Mouse (Mus musculus) heart, embryonic 15.5 days (tissue): ENCODE results near the gene 4931422A03Rik. TPM values are rescaled to one million over a fixed set of nuclear protein-coding genes. Genes with fewer than 3 reads are reported as not detected.

Source experiments
- ATAC-seq: fragments of 200-750 bp; cut with Nextera tagmentation; replicated peaks from 2 replicates; pipeline ENCODE4 v1.8.0; 2017; ENCODE audit warnings: low read depth, moderate TSS enrichment; ENCODE audit not compliant: insufficient number of reproducible peaks, insufficient read depth, low FRiP score
- H3K27ac ChIP-seq: fragments of 300-500 bp; sonication (generic); 2 replicates; pipeline ENCODE4 v1.5.1; 2015; ENCODE audit warnings: mild to moderate bottlenecking, inconsistent platforms
- H3K27me3 ChIP-seq: fragments of 300-500 bp; sonication (generic); 2 replicates; pipeline ENCODE4 v1.6.1; 2015; ENCODE audit warnings: inconsistent platforms
- H3K36me3 ChIP-seq: fragments of 300-500 bp; sonication (generic); 2 replicates; pipeline ENCODE4 v1.6.1; 2015; ENCODE audit warnings: mild to moderate bottlenecking, inconsistent platforms
- H3K4me1 ChIP-seq: fragments of 300-500 bp; sonication (generic); replicated peaks from 2 replicates; pipeline ENCODE4 v1.6.1; 2015; ENCODE audit warnings: inconsistent platforms
- H3K4me2 ChIP-seq: fragments of 300-500 bp; sonication (generic); 2 replicates; pipeline ENCODE4 v1.6.1; 2015; ENCODE audit warnings: inconsistent platforms, mild to moderate bottlenecking, moderate library complexity
- H3K4me3 ChIP-seq: fragments of 300-500 bp; sonication (generic); 2 replicates; pipeline ENCODE4 v1.5.1; 2015; ENCODE audit warnings: mild to moderate bottlenecking, inconsistent platforms
- H3K9ac ChIP-seq: fragments of 300-500 bp; sonication (generic); 2 replicates; pipeline ENCODE4 v1.6.1; 2015; ENCODE audit warnings: mild to moderate bottlenecking, inconsistent platforms
- H3K9me3 ChIP-seq: fragments of 300-500 bp; sonication (generic); replicated peaks from 2 replicates; pipeline ENCODE4 v1.6.1; 2016; ENCODE audit warnings: inconsistent platforms
- WGBS: fragments of 180-500 bp; shearing (Covaris S2); methylation state at CpG from one replicate; pipeline ENCODE4 v1.1.7; 2015; ENCODE audit warnings: mixed read lengths; 5-methylcytosine and 5-hydroxymethylcytosine counted together
- polyA plus RNA-seq: library from polyadenylated mRNA; unstranded; fragments of >200 nt; fragmentation: Nextera tagmentation; extraction: Ambion mirVana; gene quantifications from 2 replicates; pipeline ENCODE4 v1.2.1, GENCODE M21; 2015

The 4931422A03Rik gene
- polyA plus RNA-seq, 1 experiment from 2014 or later, result 1.8 TPM

- ATAC-seq, result no peak
- no peaks in the 10 kb centered on the region for H3K9me3 ChIP-seq
- H3K36me3 ChIP-seq, result peaks cover 35% of the 10 kb centered on the region
- H3K4me3 ChIP-seq, result no peak overlapping the region
- H3K4me1 ChIP-seq, result no peaks in the 10 kb centered on the region
- WGBS, result 55% methylated on average over 5 of the region's 5 CpGs
- H3K4me2 ChIP-seq, result no peak overlapping the region
- no peaks in the 10 kb centered on the region for H3K27me3 ChIP-seq
- H3K9ac ChIP-seq, result no peak overlapping the region
- H3K27ac ChIP-seq, result no peak overlapping the region
Observed at GRCm38 (mm10) chr2:104043624-104044478, 15.7 kb upstream of the 4931422A03Rik start.

- 93% methylated on average over 15 of the region's 15 CpGs for WGBS
- no peak overlapping the region for H3K4me2 ChIP-seq
- H3K9ac ChIP-seq, result no peak overlapping the region
- H3K27me3 ChIP-seq, result no peaks in the 10 kb centered on the region
- no peak overlapping the region for H3K4me3 ChIP-seq
- no peaks in the 10 kb centered on the region for H3K9me3 ChIP-seq
- H3K27ac ChIP-seq, result no peak overlapping the region
- no peaks in the 10 kb centered on the region for H3K4me1 ChIP-seq
- peaks cover 37% of the 10 kb centered on the region for H3K36me3 ChIP-seq
- no peak for ATAC-seq
Observed at GRCm38 (mm10) chr2:104042766-104043165, 14.6 kb upstream of the 4931422A03Rik start.

GRCm38 (mm10) chr2:104041632-104042031 lies 13.5 kb upstream of the 4931422A03Rik start:
- 55% methylated on average over 5 of the region's 5 CpGs for WGBS
- Histone ChIP-seq H3K4me1 (no peaks in the 10 kb centered on the region), H3K9me3 (no peaks in the 10 kb centered on the region), H3K27ac (no peak overlapping the region), H3K4me2 (no peak overlapping the region), H3K36me3 (peaks cover 43% of the 10 kb centered on the region), H3K4me3 (no peak overlapping the region), H3K9ac (no peak overlapping the region), H3K27me3 (no peaks in the 10 kb centered on the region)
- no peak for ATAC-seq

DNA sequence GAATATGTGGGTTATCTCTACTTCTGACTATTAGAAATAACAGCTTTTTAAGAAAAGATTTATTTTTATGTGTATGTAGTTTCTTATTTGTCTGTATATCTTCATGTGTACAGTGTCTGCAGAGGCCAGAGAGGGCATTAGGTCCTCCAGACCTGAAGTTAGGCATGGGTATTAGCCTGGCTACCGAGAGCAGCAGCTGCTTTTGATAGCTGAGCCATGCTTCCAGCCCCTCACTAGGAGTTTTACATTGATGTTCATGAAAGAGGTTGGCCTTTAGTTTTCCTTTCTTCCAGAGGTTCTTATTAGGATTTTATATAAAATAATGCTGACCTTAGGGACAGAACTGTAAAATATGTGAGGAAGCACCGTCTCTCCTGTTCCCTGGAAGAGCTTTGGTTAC lies 10.1 kb upstream of the 4931422A03Rik start:
- peaks cover 42% of the 10 kb centered on the region for H3K36me3 ChIP-seq
- H3K4me1 ChIP-seq, result no peaks in the 10 kb centered on the region
- no peak overlapping the region for H3K4me3 ChIP-seq
- no peak overlapping the region for H3K9ac ChIP-seq
- no peak overlapping the region for H3K4me2 ChIP-seq
- no peak for ATAC-seq
- H3K27me3 ChIP-seq, result no peaks in the 10 kb centered on the region
- no peaks in the 10 kb centered on the region for H3K9me3 ChIP-seq
- no peak overlapping the region for H3K27ac ChIP-seq
- 80% methylated on average over 2 of the region's 2 CpGs for WGBS

DNA sequence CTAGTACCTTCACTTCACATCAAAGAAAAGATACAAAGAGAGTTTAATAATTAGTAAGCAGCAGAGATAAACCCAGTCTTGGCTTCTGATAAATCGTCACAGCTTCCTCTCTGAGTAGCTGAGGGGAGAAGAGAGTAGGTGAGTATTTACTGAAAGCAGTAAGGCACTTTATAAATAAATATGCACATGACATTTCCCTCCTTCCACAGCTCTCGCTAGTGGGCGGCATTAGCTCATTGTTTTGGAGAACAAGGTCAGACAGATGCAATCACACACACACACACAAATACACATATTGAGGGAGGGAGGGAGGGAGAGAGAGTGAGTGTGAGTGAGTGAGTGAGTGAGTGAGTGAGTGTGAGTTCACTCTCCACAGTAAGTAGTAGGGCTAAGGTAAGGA lies 8.2 kb upstream of the 4931422A03Rik start:
- Histone ChIP-seq H3K36me3 (peaks cover 39% of the 10 kb centered on the region), H3K4me2 (no peak overlapping the region), H3K27me3 (no peaks in the 10 kb centered on the region), H3K4me1 (no peaks in the 10 kb centered on the region), H3K9ac (no peak overlapping the region), H3K9me3 (no peaks in the 10 kb centered on the region), H3K27ac (no peak overlapping the region), H3K4me3 (no peak overlapping the region)
- 64% methylated on average over 3 of the region's 3 CpGs for WGBS
- no peak for ATAC-seq

- Histone ChIP-seq H3K4me1 (no peaks in the 10 kb centered on the region), H3K27me3 (no peaks in the 10 kb centered on the region), H3K36me3 (peaks cover 36% of the 10 kb centered on the region), H3K27ac (no peak overlapping the region), H3K4me3 (no peak overlapping the region), H3K9ac (no peak overlapping the region), H3K4me2 (no peak overlapping the region), H3K9me3 (no peaks in the 10 kb centered on the region)
- 57% methylated on average over 6 of the region's 6 CpGs for WGBS
- no peak for ATAC-seq
Observed at GRCm38 (mm10) chr2:104035595-104035994, 7.4 kb upstream of the 4931422A03Rik start.

DNA sequence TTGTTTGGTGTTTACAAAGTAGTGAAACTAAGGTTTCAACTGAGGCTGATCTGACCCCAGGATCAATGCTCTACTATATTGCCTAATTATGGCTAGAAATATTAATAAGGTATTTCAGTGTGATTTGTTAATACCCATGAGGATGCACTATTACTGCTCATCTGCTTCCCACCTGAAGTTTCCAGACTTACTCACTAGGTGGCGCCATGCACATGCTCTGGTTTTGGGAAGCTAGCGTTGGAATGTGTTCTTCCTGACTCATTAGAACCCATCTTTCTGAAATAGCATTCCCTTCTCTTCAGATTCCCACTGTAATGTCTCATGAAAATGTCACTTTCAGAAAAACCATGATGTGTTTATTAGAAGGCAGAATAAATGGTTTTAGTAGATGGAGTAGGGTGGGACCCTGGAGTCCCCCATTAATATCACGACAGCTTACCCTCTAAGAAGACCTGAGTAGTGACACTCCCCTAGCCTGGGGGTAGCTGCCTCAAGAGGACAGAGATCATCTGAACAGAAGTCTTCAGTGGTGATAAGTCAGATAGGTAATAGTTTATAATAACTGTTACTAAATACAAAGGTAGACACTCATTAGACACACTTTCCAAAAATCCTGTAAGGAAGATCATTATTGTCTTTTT lies 6.8 kb upstream of the 4931422A03Rik start:
- Histone ChIP-seq H3K27me3 (no peaks in the 10 kb centered on the region), H3K27ac (no peak overlapping the region), H3K4me2 (no peak overlapping the region), H3K9ac (no peak overlapping the region), H3K4me3 (no peak overlapping the region), H3K36me3 (peaks cover 32% of the 10 kb centered on the region), H3K4me1 (0 out of 2 replicates have a peak, but pooled peaks cover 3% of the 10 kb centered on the region), H3K9me3 (no peaks in the 10 kb centered on the region)
- ATAC-seq, result no peak
- 33% methylated on average over 3 of the region's 3 CpGs for WGBS

DNA sequence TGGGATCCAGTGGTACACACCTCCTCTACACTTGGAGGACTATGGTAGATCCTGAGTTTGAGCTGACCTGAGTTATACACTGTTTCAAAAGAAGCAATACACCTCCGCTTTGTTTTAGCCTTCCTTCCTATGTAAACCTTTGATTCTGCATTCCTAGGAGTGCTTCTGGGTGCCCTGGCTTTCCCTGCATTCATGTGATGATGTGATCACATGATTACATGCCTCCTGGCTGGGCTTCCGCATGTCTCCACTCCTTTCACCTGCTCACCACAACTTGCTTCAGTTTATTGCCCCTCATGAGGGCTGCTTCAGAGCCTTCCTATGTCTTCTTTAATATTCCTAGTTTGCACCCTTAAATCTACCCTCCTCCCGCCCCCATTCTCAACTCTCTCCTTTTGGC lies 3.9 kb upstream of the 4931422A03Rik start:
- H3K4me3 ChIP-seq, result no peak overlapping the region
- H3K9ac ChIP-seq, result no peak overlapping the region
- peaks cover 21% of the 10 kb centered on the region for H3K4me1 ChIP-seq
- no peaks in the 10 kb centered on the region for H3K27me3 ChIP-seq
- no peak for ATAC-seq
- no peaks in the 10 kb centered on the region for H3K9me3 ChIP-seq
- H3K4me2 ChIP-seq, result no peak overlapping the region
- no peak overlapping the region for H3K27ac ChIP-seq
- WGBS, result 84% methylated on average over 3 of the region's 3 CpGs
- peaks cover 17% of the 10 kb centered on the region for H3K36me3 ChIP-seq

DNA sequence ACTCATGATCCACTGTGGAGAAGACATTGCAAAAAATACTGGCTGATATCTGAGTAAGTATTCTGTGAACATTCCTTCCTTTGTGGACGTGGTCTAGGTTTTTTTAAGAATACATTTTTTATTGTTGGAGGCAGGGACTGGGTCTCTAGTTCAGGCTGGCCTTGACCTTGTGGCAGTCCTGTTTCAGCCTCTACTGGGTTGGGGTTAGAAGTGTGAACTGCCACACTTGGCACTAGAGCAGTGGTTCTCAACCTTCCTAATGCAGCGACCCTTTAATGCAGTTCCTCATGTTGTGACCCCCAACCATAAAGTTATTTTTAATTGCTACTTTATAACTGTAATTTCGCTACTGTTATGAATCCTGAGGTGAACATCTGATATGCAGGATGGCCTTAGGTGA lies 2.2 kb upstream of the 4931422A03Rik start:
- 77% methylated on average over 3 of the region's 3 CpGs for WGBS
- no peak for ATAC-seq

DNA sequence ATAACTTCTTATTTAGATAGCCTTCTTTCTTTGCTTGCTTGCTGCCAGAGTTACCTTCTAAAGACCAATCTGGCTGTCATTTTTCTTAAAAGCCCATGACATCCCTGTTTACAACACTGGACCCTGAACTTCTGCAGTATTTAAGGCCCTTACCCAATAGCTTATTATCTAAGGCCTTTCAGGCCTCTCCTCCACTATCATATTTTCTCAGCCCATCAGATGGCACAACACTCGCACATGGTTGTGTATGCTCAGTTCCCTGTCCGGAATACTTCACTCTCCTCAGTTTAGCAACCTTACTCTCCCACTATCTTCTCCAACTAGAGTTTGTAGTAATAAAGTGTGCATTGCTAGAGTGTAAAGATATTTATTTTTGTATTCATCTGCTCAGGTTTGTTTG lies 913 bp upstream of the 4931422A03Rik start:
- Histone ChIP-seq H3K4me1 (peaks cover 21% of the 10 kb centered on the region), H3K9ac (peak overlapping the region; percentile 95; the same call in 1 of the 2 replicates), H3K27ac (no peak overlapping the region), H3K36me3 (peaks cover 1% of the 10 kb centered on the region), H3K4me3 (peak overlapping the region; percentile 93), H3K27me3 (no peaks in the 10 kb centered on the region), H3K4me2 (peak overlapping the region; percentile 64), H3K9me3 (no peaks in the 10 kb centered on the region)
- ATAC-seq, result no peak
- 30% methylated on average over 2 of the region's 2 CpGs for WGBS

More for the DNA sequence above, 2.2 kb upstream of the 4931422A03Rik start:
- H3K4me1 ChIP-seq, result peaks cover 21% of the 10 kb centered on the region
- no peaks in the 10 kb centered on the region for H3K9me3 ChIP-seq
- no peak overlapping the region for H3K27ac ChIP-seq
- H3K27me3 ChIP-seq, result no peaks in the 10 kb centered on the region
- H3K9ac ChIP-seq, result no peak overlapping the region
- H3K36me3 ChIP-seq, result peaks cover 3% of the 10 kb centered on the region
- no peak overlapping the region for H3K4me2 ChIP-seq
- H3K4me3 ChIP-seq, result no peak overlapping the region

DNA sequence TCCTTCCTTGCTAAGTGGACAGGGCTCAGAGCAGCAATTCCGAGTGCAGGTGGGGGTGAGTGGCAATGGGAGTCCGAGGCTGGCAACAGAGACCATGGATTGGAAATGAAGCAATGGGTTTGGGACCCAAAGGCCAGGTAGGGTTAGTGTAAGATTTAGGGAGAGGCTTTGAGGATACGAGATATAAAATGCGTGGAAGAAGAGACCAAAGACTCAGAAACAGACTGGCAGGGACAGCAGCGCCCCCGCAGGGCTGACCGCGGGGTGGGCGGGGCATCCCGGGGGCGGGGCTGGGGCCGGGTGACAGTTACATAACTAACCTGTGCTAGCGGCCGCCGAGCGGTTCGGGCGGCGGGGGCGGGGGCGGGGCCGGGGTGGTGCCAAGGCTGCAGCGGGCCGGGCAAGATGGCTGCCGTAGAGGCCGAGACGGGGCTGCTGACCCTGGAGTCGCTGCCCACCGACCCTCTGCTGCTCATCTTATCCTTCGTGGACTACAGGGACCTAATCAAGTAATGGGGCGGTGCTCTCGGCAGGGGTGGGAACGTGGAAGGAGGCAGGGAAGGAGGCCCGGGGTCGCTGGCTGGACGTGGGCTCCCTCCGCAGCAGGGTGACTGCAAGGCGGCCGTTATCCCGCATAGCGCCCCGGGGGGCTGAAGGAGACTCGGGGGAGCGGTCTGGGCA lies 563 bp downstream of the 4931422A03Rik start, which contains the start of gene Fbxo3:
Gene Fbxo3 (plus strand): TSS at position 264 of the 681 bp plus-strand sequence.
- whole genome bisulfite sequencing, result under 1% methylated on average over 43 of the region's 44 CpGs
- ATAC-seq, result peak; percentile 94
- Histone ChIP-seq H3K9ac (peak within 1 kb of the TSS; percentile 95), H3K27ac (peak within 1 kb of the TSS; percentile 70), H3K9me3 (no peaks in the 10 kb centered on the region), H3K4me2 (peak within 1 kb of the TSS; percentile 64), H3K4me1 (peaks cover 21% of the 10 kb centered on the region), H3K27me3 (no peaks in the 10 kb centered on the region), H3K4me3 (peak within 1 kb of the TSS; percentile 93), H3K36me3 (no peaks in the 10 kb centered on the region)
